Mouse (Mus musculus) embryonic facial prominence, embryonic 10.5 days (tissue): ENCODE results near the gene Satb2. TPM values are rescaled to one million over a fixed set of nuclear protein-coding genes. Genes with fewer than 3 reads are reported as not detected.

Experiments used
- DNase-seq: peaks from one replicate; pipeline ENCODE4 v3.0.0-alpha.2; 2017; ENCODE audit warnings: low spot score
- H3K27ac ChIP-seq: fragments of 300-500 bp; sonication (generic); replicated peaks from 2 replicates; pipeline ENCODE4 v1.5.1; 2016; ENCODE audit warnings: mild to moderate bottlenecking
- H3K27me3 ChIP-seq: fragments of 300-500 bp; sonication (generic); replicated peaks from 2 replicates; pipeline ENCODE4 v1.6.1; 2016; ENCODE audit warnings: low read depth, mild to moderate bottlenecking; ENCODE audit not compliant: poor library complexity, severe bottlenecking
- H3K36me3 ChIP-seq: fragments of 300-500 bp; sonication (generic); replicated peaks from 2 replicates; pipeline ENCODE4 v1.6.1; 2016; ENCODE audit warnings: mild to moderate bottlenecking, moderate library complexity
- H3K4me1 ChIP-seq: fragments of 300-500 bp; sonication (generic); 2 replicates; pipeline ENCODE4 v1.6.1; 2016
- H3K4me3 ChIP-seq: fragments of 300-500 bp; sonication (generic); 2 replicates; pipeline ENCODE4 v1.5.1; 2016; ENCODE audit warnings: mild to moderate bottlenecking, moderate library complexity
- H3K9me3 ChIP-seq: fragments of 300-500 bp; sonication (generic); 2 replicates; pipeline ENCODE4 v1.6.1; 2016; ENCODE audit warnings: mild to moderate bottlenecking
- WGBS: fragments of 180-500 bp; shearing (Covaris S2); methylation state at CpG from one replicate; pipeline ENCODE4 v1.1.7; 2016; 5-methylcytosine and 5-hydroxymethylcytosine counted together
- polyA plus RNA-seq: library from polyadenylated mRNA; unstranded; fragments of >200 nt; fragmentation: Nextera tagmentation; extraction: Ambion mirVana; gene quantifications from 2 replicates; pipeline ENCODE4 v1.2.1, GENCODE M21; 2016

Gene Satb2
- polyA plus RNA-seq, 1 experiment from 2014 or later, result 11.3 TPM

DNA sequence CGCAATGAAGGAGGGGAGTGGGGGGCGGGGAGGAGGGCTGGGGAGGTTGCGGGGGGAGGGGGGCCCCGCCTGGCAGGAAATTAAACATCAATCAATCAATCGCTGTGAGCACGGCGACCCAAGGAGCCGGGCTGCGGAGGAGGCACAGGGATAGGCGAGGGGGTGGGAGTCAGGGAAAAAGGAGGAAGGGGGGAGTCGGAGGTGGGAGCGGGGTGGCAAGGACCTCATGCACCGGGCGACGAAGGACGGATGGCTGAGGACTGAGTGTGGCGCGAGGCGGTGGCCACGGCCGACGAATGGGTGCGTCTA lies 6.6 kb downstream of the Satb2 start:
- peaks cover 66% of the 10 kb centered on the region for H3K27me3 ChIP-seq
- H3K27ac ChIP-seq, result peak overlapping the region; percentile 98
- H3K9me3 ChIP-seq, result no peaks in the 10 kb centered on the region
- peak; percentile 82 for DNase-seq
- under 1% methylated on average over 23 of the region's 23 CpGs for WGBS
- peak overlapping the region; percentile 82 for H3K4me3 ChIP-seq
- no peaks in the 10 kb centered on the region for H3K36me3 ChIP-seq
- H3K4me1 ChIP-seq, result peaks cover 50% of the 10 kb centered on the region

DNA sequence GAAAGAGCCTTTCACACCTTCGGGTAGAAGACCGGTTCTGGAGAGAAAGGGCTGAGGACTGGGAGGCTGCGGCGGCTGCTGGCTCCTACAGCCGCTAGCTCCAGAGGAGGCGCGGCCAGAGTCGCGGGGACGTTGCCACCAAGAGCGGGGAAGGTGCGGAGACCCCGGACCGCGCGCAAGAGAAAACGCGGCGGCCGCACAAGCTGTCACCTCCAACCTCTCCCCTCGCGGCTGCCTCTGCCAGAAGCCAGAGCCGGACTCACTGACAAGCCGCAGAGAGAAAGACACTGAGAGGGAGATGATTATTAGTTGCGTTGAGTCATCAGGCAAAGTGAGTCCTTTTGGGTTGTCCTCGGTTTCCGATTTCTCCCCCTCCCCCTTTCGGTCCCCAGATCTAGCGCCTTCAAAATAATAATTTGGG lies 7.0 kb downstream of the Satb2 start:
- Histone ChIP-seq H3K9me3 (no peaks in the 10 kb centered on the region), H3K36me3 (no peaks in the 10 kb centered on the region), H3K4me1 (peaks cover 45% of the 10 kb centered on the region), H3K27me3 (peaks cover 65% of the 10 kb centered on the region), H3K27ac (peak overlapping the region; percentile 98), H3K4me3 (peak overlapping the region; percentile 82)
- DNase-seq, result peak; percentile 67
- under 1% methylated on average over 29 of the region's 29 CpGs for WGBS

DNA sequence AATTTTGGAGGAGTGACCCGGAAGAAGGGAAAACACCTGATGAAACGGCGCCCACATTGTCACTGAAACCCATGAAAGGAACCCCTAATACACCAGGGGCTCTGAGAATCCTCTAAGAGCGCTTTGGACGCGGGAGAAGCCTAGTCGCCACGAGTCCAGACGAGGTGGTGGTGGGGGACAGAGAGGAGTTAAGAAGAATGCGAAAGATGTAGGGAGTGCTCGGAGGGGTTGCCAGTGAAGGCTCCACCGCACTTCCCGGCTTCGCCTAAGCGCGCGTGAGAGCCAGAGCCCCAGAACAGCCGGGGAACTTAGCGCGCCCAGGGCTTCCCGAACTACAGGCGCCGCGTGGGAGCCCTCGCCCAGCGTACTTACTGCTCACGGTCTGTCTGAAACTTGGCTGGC lies 7.7 kb downstream of the Satb2 start:
- Histone ChIP-seq H3K9me3 (no peaks in the 10 kb centered on the region), H3K27me3 (peaks cover 58% of the 10 kb centered on the region), H3K27ac (peak overlapping the region; percentile 98), H3K4me3 (peak overlapping the region; percentile 82), H3K36me3 (no peaks in the 10 kb centered on the region), H3K4me1 (peaks cover 43% of the 10 kb centered on the region)
- DNase-seq, result peak; percentile 65
- under 1% methylated on average over 27 of the region's 27 CpGs for WGBS

DNA sequence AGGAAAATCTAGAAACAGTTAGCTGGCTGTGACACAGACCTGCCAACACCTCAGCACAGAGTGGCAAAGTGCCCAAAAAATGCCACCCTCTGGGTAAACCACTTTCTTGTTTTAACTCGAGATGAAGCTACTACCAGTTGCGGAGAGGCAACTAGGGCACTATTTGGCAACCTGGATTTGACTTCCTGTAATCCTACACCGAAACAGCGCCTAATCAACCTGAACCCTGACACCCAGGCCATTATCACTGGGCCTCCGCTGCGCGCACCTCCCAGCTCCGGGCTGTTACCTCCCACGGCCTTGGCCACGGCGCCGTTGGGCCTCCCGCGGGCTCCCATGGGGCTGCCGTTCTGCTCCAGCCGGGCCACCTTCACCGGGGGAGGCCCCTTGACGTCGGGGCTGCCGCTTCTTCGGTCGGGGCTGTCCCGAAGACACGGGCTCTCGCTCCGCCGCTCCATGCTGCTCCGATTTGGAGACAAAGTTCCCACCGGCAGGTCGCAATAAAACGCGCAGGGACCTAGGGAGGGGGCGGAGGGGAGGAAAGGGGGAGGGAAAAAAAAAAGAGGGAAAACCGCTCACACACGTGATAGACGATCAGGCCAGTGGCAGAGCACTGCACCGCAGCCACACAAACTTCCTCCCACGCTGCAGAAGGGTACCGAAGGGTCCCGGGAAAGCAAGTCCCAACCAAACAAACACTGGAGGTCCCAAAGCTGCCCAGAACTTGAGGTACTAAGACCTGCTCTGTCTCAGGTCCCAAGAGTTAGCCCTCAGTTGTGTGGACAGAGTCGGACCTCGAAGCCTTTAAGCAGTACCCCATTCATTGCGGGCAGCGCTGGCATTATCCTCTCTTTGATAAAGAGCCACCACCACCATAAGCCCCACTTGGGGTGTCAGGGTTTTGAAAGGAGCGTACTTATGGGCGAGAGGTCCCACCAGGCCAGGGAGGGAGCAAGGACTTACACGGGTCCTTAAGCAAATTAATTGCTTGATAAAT lies 8.8 kb downstream of the Satb2 start:
- Histone ChIP-seq H3K4me3 (peak overlapping the region; percentile 82), H3K9me3 (no peaks in the 10 kb centered on the region), H3K36me3 (no peaks in the 10 kb centered on the region), H3K27ac (peak overlapping the region; percentile 98), H3K4me1 (peaks cover 40% of the 10 kb centered on the region), H3K27me3 (peaks cover 51% of the 10 kb centered on the region)
- peak; percentile 59 for DNase-seq
- WGBS, result under 1% methylated on average over 47 of the region's 47 CpGs

DNA sequence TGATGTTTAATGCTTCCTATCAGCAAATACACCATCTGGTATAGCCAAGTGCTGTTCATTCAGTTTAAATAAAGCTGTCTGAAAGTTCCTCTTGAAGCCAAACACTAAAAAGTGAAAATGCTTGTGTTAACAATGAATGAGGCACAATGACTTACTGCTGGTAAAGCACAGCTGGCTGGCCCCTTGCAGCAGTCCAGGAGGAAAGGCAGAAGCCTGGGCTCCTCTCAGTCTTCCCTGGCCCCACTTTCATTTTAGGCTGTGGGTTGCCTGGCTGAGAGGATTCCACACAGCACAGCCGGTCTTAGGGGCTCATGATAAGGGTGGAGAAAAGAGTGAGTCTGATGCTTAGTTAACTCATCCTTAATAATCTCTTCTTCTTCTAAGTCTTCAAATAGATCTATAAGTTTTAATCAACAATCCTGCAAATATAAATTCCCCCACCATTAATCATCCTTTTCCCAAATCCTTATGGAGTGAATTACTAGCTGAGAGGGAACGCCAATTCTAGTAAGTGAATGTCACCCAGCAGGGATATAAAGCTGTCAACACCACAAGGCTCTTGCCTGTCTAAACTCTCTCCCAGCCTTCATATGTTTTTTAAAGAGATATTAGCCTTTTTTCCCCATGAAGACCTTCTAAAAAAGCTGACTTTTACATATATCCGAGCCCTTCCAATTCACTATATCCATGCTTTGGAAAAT lies 12.4 kb downstream of the Satb2 start:
- no peaks in the 10 kb centered on the region for H3K9me3 ChIP-seq
- H3K27ac ChIP-seq, result no peak overlapping the region
- DNase-seq, result no peak
- 74% methylated on average over 3 of the region's 3 CpGs for WGBS
- H3K36me3 ChIP-seq, result 0 out of 2 replicates have a peak, but pooled peaks cover 4% of the 10 kb centered on the region
- peaks cover 25% of the 10 kb centered on the region for H3K4me1 ChIP-seq
- peak overlapping the region; percentile 18; the same call in 1 of the 2 replicates for H3K4me3 ChIP-seq
- H3K27me3 ChIP-seq, result peaks cover 42% of the 10 kb centered on the region

DNA sequence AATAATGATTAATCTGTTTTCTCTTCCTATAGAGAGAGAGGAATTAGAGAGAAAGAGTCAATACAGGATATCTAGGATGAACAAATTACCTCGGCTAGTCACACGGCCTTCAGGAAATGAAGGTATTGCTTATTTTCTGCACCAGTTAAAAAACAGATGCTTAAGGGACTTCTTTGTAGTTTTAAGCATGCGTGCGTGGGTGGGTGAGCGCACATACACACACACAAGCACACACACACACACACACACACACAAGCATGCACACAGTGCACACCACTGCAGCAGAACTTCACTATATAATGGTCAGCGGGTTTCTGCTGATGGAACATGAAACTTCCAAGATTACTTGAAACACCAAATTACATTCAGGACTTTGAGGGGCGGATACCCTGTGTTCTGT lies 14.0 kb downstream of the Satb2 start:
- H3K36me3 ChIP-seq, result peaks cover 4% of the 10 kb centered on the region; the same call in 1 of the 2 replicates
- H3K27ac ChIP-seq, result no peak overlapping the region
- no peak for DNase-seq
- H3K4me3 ChIP-seq, result no peak overlapping the region
- H3K27me3 ChIP-seq, result peaks cover 27% of the 10 kb centered on the region
- H3K4me1 ChIP-seq, result peaks cover 10% of the 10 kb centered on the region
- no peaks in the 10 kb centered on the region for H3K9me3 ChIP-seq
- WGBS, result 82% methylated on average over 7 of the region's 7 CpGs

DNA sequence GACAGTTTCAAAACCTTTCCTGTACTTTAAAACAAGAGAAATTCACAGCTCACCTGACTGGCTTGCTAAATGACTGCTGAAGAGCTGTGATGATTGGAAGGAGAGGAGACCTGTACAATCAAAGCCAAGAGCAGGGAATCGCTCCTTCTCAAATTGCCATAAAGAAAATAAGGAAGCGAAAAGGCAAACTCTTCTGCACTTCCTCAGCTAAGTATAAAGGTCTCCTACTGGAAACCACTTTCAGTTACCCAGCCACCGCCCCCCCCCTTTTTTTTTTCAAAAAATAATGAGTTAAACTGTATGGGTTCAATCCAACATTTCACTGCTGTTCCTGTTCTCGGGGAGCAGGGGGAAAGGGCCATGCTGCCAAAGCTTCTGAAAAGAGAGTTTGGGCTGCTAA lies 15.2 kb downstream of the Satb2 start:
- no peaks in the 10 kb centered on the region for H3K9me3 ChIP-seq
- H3K36me3 ChIP-seq, result peaks cover 4% of the 10 kb centered on the region; the same call in 1 of the 2 replicates
- H3K27ac ChIP-seq, result no peak overlapping the region
- H3K4me1 ChIP-seq, result peaks cover 6% of the 10 kb centered on the region; the same call in 1 of the 2 replicates
- no peak for DNase-seq
- no peak overlapping the region for H3K4me3 ChIP-seq
- peaks cover 15% of the 10 kb centered on the region for H3K27me3 ChIP-seq
- WGBS, result 76% methylated on average over 4 of the region's 4 CpGs

DNA sequence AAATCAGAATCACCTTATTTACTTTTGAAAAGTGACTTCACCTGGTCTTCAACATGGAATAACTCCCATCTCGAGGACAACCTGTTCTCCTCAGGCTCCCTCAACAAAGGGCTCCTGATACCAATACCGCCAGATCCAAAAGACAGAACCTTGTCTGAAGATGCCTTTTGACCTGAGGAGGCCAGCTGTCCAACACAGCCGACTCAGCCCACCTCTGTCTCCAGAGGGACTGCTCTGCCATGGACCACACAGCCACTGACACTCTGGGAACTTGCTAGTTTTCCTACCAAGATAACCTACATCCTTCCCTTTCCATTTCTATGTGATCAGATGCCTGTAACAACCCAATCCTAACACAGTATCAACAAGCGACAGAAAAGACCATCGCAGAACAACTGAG lies 19.5 kb downstream of the Satb2 start:
- no peaks in the 10 kb centered on the region for H3K27me3 ChIP-seq
- no peak for DNase-seq
- WGBS, result 91% methylated on average over 5 of the region's 5 CpGs

DNA sequence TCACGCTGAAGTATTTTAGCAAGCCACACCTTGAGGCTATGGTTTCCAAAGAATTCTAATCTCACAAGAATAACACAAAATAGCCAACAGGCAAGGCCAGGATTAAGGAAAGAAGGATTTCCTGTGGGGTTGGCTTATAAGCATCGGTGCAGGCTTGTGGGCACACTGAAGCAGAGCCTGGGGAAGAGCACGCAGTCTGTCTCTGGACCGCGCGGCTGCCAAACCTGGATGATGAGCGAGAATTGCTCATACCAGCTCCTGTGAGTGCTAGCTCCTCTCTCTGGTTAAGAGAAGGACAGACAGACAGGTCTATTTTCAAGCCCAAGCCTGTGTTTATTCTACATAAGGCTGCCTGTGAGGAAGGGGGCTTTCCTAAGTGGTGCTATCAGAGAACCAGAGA lies 20.5 kb downstream of the Satb2 start:
- no peak overlapping the region for H3K27ac ChIP-seq
- H3K9me3 ChIP-seq, result no peaks in the 10 kb centered on the region
- peaks cover 8% of the 10 kb centered on the region for H3K4me1 ChIP-seq
- peaks cover 16% of the 10 kb centered on the region for H3K36me3 ChIP-seq
- no peak overlapping the region for H3K4me3 ChIP-seq
- no peak for DNase-seq
- H3K27me3 ChIP-seq, result no peaks in the 10 kb centered on the region
- 85% methylated on average over 7 of the region's 7 CpGs for WGBS

More for the DNA sequence above, 19.5 kb downstream of the Satb2 start:
- H3K4me1 ChIP-seq, result peaks cover 8% of the 10 kb centered on the region
- H3K27ac ChIP-seq, result no peak overlapping the region
- no peaks in the 10 kb centered on the region for H3K9me3 ChIP-seq
- H3K4me3 ChIP-seq, result no peak overlapping the region
- H3K36me3 ChIP-seq, result peaks cover 13% of the 10 kb centered on the region

DNA sequence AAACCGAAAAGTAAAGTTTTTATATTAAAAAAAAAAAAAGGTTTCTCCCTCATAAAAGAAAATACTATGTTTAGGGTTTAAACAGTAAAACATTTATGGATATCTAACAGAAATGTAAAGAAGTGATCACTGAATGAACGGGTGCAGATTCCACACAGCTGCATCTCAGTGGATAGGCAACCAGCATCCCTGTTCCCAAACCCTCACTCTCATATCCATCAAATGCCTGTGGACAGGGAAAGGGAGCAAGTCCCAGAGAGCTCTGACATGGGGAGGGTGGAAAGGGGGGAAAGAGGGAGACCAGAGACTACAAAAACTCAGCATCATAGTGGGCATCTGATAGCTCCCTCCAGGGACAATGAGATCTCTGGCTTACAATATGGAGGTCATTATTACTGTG lies 21.6 kb downstream of the Satb2 start:
- Histone ChIP-seq H3K9me3 (no peaks in the 10 kb centered on the region), H3K27ac (no peak overlapping the region), H3K4me1 (peaks cover 8% of the 10 kb centered on the region), H3K4me3 (no peak overlapping the region), H3K27me3 (no peaks in the 10 kb centered on the region), H3K36me3 (peaks cover 14% of the 10 kb centered on the region)
- DNase-seq, result no peak
- WGBS, result 92% methylated on average over 2 of the region's 2 CpGs

DNA sequence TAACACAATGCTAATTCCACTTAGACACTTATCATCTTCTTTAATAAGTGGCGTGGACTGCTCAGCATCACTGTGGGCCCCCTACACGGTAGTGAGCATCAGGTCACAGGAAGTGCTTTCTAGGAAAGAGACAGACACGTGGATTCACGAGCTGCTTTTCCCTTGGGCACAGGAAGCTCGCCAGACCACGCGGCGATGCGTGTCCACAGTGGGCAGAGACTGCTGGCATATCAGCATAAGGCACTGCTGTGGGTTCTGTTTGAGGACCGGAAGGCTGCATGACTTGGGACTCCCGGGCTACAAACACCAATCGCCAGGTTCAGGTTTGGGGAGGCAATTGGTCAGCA lies 22.7 kb downstream of the Satb2 start:
- H3K27ac ChIP-seq, result no peak overlapping the region
- no peak overlapping the region for H3K4me3 ChIP-seq
- peaks cover 8% of the 10 kb centered on the region for H3K4me1 ChIP-seq
- 76% methylated on average over 12 of the region's 12 CpGs for WGBS
- H3K36me3 ChIP-seq, result peaks cover 13% of the 10 kb centered on the region
- H3K27me3 ChIP-seq, result no peaks in the 10 kb centered on the region
- H3K9me3 ChIP-seq, result no peaks in the 10 kb centered on the region
- no peak for DNase-seq

DNA sequence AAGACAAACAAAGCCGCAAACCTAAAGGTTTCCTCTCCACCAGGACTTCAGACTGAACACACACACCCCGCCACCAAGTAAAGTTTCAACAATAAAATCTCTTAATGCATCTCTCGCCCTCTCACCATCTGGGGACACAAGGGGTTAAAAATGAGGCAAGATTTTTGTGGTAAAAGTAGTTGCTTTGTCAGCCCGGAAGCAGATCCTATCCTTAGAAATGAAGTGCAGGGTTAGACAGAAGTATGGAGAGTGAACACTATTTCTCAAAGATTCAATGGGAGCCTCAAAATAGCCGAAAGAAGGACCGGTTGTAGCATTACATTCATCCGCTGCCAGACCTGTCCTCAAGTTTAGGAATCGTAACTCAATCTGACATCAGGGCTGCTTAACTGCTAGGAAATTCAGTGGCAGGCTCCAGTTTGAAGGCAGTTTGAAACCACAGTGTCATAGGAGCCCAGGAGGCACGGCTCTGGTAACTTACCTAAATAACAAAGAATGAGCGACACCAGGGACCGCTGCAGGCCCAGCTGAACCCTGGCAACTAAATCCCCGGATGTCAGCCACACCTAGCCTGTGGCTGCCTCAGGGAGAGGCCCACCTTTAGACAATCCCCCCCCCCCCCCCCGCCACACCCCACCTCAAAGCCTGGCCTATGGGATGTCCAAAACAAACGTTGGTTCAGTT lies 23.3 kb downstream of the Satb2 start:
- Histone ChIP-seq H3K4me1 (peaks cover 8% of the 10 kb centered on the region), H3K9me3 (no peaks in the 10 kb centered on the region), H3K27me3 (no peaks in the 10 kb centered on the region), H3K36me3 (peaks cover 13% of the 10 kb centered on the region), H3K27ac (no peak overlapping the region), H3K4me3 (no peak overlapping the region)
- DNase-seq, result no peak
- 62% methylated on average over 14 of the region's 14 CpGs for WGBS
